Mouse (Mus musculus) fibroblast of lung, adult 2 months (primary cell): ENCODE data around the gene Hsf4.

Source experiments
- DNase-seq: peaks from one replicate; pipeline ENCODE4 v3.0.0-alpha.2; 2011; ENCODE audit warnings: low read depth

The Hsf4 gene

DNA sequence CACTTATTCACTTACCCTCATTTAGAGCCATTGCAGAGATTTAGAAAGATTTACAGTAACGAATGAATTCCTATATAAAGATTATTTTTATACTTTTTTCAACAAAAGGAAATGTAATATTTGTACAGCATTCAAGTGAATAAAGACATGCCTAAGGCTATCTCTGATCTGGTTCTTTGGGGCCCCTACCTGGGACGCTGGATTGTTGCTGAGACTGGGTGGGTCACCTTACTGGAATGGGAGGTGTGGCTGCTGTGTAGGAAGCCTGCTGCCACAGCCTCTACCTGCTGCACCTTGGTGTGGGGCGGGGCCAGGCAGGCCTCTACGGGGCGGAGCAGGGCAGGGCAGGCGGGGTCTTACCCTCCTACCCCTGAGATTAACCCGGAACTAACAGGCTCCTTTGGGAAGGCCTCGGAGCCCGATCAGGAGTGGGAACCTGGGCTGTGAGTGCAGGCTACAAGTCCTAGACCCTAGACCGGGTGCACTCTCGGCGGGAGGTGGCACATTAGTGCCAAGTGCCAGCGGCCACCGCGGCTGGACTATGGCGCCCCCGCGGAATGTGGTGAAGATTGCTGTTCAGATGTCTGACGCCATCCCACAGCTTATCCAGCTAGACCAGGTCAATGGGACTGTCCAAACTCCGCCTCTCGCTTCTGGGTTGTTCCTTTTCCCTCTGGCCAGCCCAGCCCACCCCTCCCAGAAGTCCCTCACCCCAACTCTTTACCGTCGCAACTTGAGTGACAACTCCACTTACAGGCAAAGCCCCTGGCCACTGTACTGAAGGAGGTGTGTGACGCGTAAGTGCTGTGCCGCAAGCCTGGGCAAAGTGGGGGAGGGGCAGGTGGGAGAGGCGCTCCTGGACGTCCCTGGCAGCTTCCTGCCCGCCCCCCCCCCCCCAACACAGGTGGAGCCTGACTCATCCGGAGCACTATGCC is 35.9 kb downstream of the Hsf4 start, which contains the start of gene Elmo3:
TSS of gene Elmo3 (plus strand) at position 391 of the 935 bp plus-strand sequence.
- no peak for DNase-seq

- DNase-seq: no peak
These were observed 36.6 kb downstream of the Hsf4 start for GRCm38 (mm10) chr8:105306146-105306691.

DNA sequence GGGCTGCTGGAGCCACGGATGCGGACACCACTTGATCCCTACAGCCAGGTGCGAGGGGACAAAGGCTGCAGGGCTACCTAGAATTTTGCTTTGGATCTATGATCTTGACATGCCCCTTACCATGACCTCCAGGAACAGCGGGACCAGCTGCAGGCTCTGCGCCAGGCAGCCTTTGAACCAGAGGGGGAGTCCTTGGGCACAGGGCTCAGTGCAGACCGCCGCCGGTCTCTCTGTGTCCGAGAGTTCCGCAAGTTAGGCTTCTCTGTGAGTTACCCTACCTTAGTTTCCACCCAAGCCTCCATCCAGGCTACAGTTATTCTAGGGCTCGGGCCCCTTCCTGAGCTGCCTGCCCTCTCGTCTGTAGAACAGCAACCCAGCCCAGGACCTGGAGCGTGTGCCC is 38.1 kb downstream of the Hsf4 start:
- DNase-seq: no peak

GRCm38 (mm10) chr8:105308428-105308827 is 38.8 kb downstream of the Hsf4 start:
- DNase-seq: no peak

- DNase-seq: no peak
These were observed 39.7 kb downstream of the Hsf4 start for GRCm38 (mm10) chr8:105309142-105309847.

DNA sequence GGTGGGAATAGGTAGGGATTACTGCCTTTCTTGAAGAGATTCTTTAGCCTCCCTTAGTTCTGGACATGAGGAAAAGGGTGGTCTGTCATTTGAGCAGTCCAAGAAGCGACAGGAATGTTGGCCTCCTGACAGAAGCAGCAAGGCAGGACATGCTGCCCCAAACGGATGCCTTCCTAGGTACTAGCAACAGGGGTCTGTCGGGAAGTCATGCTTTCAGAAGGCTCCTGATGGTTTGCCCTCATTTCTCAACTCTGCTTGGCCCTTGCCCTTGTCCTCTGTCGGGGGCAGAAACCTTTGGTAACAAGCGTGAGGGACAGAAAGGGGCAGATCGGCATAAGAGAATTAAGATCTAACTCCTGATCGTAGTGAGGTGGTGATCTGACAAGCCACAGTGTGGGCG is 40.5 kb downstream of the Hsf4 start:
- no peak for DNase-seq

DNA sequence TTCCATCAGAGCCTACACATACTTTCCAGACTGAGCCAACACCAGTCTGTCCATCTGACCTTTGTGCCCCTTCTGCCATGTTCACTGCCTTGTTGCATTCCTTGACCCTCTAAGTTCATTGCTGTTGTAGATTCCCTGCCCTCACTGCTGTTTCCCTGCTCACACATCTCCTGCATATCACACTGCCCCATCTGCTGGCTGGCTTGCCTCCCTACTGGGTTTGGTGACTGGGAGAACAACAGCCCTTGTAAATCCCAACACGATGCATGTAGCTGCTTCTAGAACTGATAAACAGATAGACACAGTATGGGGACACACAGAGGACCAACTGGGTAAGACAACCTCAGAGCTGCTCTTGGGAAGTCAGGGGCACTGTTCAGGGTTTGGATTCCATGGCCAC is 42.1 kb downstream of the Hsf4 start:
- DNase-seq: no peak

DNA sequence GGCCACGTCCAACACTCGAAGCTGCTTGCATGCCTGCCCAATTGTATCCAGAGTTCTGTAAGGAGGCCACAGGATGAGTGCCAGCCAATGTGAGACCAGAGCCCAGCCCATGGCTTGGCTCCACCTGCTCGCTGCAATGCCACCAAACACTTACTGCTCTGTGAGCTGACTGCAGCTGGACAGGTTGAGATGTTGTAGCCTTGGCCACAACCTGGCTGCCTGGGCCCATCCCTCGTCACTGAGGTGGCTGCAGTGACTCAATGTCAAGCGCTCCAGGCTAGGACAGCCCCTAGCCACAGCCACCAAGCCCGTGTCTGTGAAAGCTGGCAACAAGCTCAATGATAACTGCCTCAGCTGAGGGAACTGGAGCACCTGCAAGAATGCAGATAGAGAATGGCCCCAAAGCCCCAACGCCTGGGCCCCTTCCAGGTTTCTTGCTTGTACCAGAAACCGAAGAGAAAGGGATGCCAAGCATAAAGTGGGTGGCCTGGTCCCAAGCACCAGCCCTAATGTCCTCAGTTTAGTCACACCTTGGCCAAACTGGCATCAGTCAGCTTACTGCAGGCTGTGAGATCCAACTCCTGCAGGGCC is 43.4 kb downstream of the Hsf4 start:
- DNase-seq: no peak

- no peak for DNase-seq
These were observed 44.2 kb downstream of the Hsf4 start for GRCm38 (mm10) chr8:105313622-105314402.

GRCm38 (mm10) chr8:105315073-105315769 is 45.6 kb downstream of the Hsf4 start:
- DNase-seq: no peak

- DNase-seq: peak; percentile 44
These were observed 48.3 kb downstream of the Hsf4 start for GRCm38 (mm10) chr8:105317941-105318340.

DNA sequence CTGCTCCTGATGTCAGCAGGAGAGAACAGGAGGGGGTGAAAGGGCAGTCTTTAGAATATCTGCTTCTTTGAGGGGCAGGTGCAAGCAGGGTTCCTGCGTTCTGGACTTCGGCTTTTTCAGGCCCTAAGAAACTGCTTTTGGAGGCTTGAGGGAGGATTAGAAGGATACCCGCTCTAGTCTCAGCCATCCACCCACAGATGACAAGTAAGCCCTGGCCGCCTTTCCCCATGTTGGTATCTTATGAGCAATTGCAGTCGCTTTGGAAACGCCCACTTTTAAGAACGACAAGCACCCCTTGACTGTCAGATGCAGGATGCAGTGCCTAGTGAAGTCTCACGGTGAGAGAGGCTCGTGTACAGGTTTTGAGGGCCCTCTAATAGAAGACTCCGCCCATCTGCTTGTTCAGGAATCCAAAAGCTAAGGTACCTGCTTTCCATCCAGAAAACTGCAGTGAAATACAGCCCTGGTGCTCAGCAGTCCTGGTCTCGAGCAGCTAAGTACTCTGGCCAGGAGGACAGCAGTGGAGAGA is 49.1 kb downstream of the Hsf4 start:
- no peak for DNase-seq

GRCm38 (mm10) chr8:105323183-105323582 is 53.6 kb downstream of the Hsf4 start:
- DNase-seq: no peak
